Mouse (Mus musculus): Measurements from ENCODE around the gene Tnxb.
"Not testable (repeated sequence)": the region's sequence is repeated elsewhere in the genome, so short reads cannot be mapped to it uniquely, and the experiment has no call there.

GRCm38 (mm10) chr17:34729779-34730553 is 59.6 kb downstream of the Tnxb start:
- not testable (repeated sequence) for TF ChIP-seq HCFC1 (IDR thresholded peaks at IDR 0.05; ENCODE audit: borderline replicate concordance, insufficient read depth, low read length); ZC3H11A (IDR thresholded peaks at IDR 0.05; ENCODE audit: borderline replicate concordance, low read depth, low read length); CHD2 (IDR thresholded peaks at IDR 0.05; ENCODE audit: low read depth, low read length)
